Mouse (Mus musculus) liver, embryonic 13.5 days (tissue): ENCODE measurements around the gene Acvr1b. TPM values are rescaled to one million over a fixed set of nuclear protein-coding genes. Genes with fewer than 3 reads are reported as not detected.
A peak's percentile ranks its signal among the peaks of the same experiment; 100 is the strongest.

Experiments
- ATAC-seq: fragments of 200-750 bp; cut with Nextera tagmentation; 2 replicates; pipeline ENCODE4 v1.8.0; 2017; ENCODE audit warnings: low read depth, mild to moderate bottlenecking, moderate number of reproducible peaks, moderate library complexity
- DNase-seq: peaks from one replicate; pipeline ENCODE4 v3.0.0; 2022
- H3K27ac ChIP-seq: fragments of 300-500 bp; sonication (generic); 2 replicates; pipeline ENCODE4 v1.5.1; 2015; ENCODE audit warnings: moderate library complexity, mild to moderate bottlenecking, inconsistent platforms
- H3K27me3 ChIP-seq: fragments of 300-500 bp; sonication (generic); 2 replicates; pipeline ENCODE4 v1.6.1; 2015; ENCODE audit warnings: mild to moderate bottlenecking, inconsistent platforms
- H3K36me3 ChIP-seq: fragments of 300-500 bp; sonication (generic); 2 replicates; pipeline ENCODE4 v1.6.1; 2015; ENCODE audit warnings: mild to moderate bottlenecking, inconsistent platforms
- H3K4me1 ChIP-seq: fragments of 300-500 bp; sonication (generic); replicated peaks from 2 replicates; pipeline ENCODE4 v1.6.1; 2015; ENCODE audit warnings: inconsistent platforms
- H3K4me2 ChIP-seq: fragments of 300-500 bp; sonication (generic); 2 replicates; pipeline ENCODE4 v1.6.1; 2015; ENCODE audit warnings: inconsistent platforms, mild to moderate bottlenecking, moderate library complexity
- H3K4me3 ChIP-seq: fragments of 300-500 bp; sonication (generic); replicated peaks from 2 replicates; pipeline ENCODE4 v1.5.1; 2015; ENCODE audit warnings: mild to moderate bottlenecking, inconsistent platforms
- H3K9ac ChIP-seq: fragments of 300-500 bp; sonication (generic); 2 replicates; pipeline ENCODE4 v1.6.1; 2015; ENCODE audit warnings: mild to moderate bottlenecking, inconsistent platforms
- H3K9me3 ChIP-seq: fragments of 300-500 bp; sonication (generic); replicated peaks from 2 replicates; pipeline ENCODE4 v1.6.1; 2016; ENCODE audit warnings: inconsistent platforms
- WGBS: fragments of 180-500 bp; shearing (Covaris S2); methylation state at CpG from one replicate; pipeline ENCODE4 v1.1.7; 2015; ENCODE audit not compliant: insufficient replicate concordance; 5-methylcytosine and 5-hydroxymethylcytosine counted together
- microRNA-seq: library from miRNA; unstranded; fragments of <30 nt; microRNA quantifications from one replicate; pipeline ENCODE4, GENCODE M21; 2016
- polyA plus RNA-seq: library from polyadenylated mRNA; unstranded; fragments of >200 nt; fragmentation: Nextera tagmentation; extraction: Ambion mirVana; gene quantifications from 2 replicates; pipeline ENCODE4 v1.2.1, GENCODE M21; 2015

Gene Acvr1b
- polyA plus RNA-seq, 1 experiment from 2014 or later = 1.0 TPM

GRCm38 (mm10) chr15:101255842-101256462, 82.1 kb downstream of the Acvr1b start:
- peaks cover 45% of the 10 kb centered on the region for H3K27me3 ChIP-seq
- peaks cover 16% of the 10 kb centered on the region for H3K4me1 ChIP-seq
- H3K4me3 ChIP-seq = no peak overlapping the region
- H3K4me2 ChIP-seq = no peak overlapping the region
- no peak for ATAC-seq
- 64% methylated on average over 7 of the region's 7 CpGs for WGBS
- no peak for DNase-seq
- H3K9me3 ChIP-seq = no peaks in the 10 kb centered on the region
- H3K27ac ChIP-seq = no peak overlapping the region
- H3K36me3 ChIP-seq = no peaks in the 10 kb centered on the region
- H3K9ac ChIP-seq = no peak overlapping the region

- DNase-seq (no peak), ATAC-seq (no peak)
- H3K27ac ChIP-seq = no peak overlapping the region
- H3K9ac ChIP-seq = no peak overlapping the region
- H3K27me3 ChIP-seq = peaks cover 45% of the 10 kb centered on the region
- WGBS = 47% methylated on average over 14 of the region's 14 CpGs
- no peak overlapping the region for H3K4me3 ChIP-seq
- no peaks in the 10 kb centered on the region for H3K36me3 ChIP-seq
- H3K9me3 ChIP-seq = no peaks in the 10 kb centered on the region
- H3K4me1 ChIP-seq = peaks cover 23% of the 10 kb centered on the region
- H3K4me2 ChIP-seq = no peak overlapping the region
Observed at GRCm38 (mm10) chr15:101256463-101257206, 82.8 kb downstream of the Acvr1b start.

- H3K4me2 ChIP-seq = no peak overlapping the region
- H3K9me3 ChIP-seq = no peaks in the 10 kb centered on the region
- no peaks in the 10 kb centered on the region for H3K36me3 ChIP-seq
- 47% methylated on average over 11 of the region's 11 CpGs for WGBS
- peaks cover 30% of the 10 kb centered on the region for H3K27me3 ChIP-seq
- no peak overlapping the region for H3K27ac ChIP-seq
- no peak overlapping the region for H3K4me3 ChIP-seq
- ATAC-seq (no peak), DNase-seq (no peak)
- no peak overlapping the region for H3K9ac ChIP-seq
- peaks cover 36% of the 10 kb centered on the region for H3K4me1 ChIP-seq
Observed at GRCm38 (mm10) chr15:101258420-101258819, 84.6 kb downstream of the Acvr1b start.

GRCm38 (mm10) chr15:101259922-101260321, 86.1 kb downstream of the Acvr1b start:
- Histone ChIP-seq H3K27ac (no peak overlapping the region), H3K4me1 (peaks cover 27% of the 10 kb centered on the region), H3K9me3 (no peaks in the 10 kb centered on the region), H3K9ac (no peak overlapping the region), H3K27me3 (peaks cover 27% of the 10 kb centered on the region), H3K4me2 (no peak overlapping the region), H3K4me3 (no peak overlapping the region), H3K36me3 (no peaks in the 10 kb centered on the region)
- DNase-seq = no peak
- ATAC-seq = no peak
- 72% methylated on average over 3 of the region's 3 CpGs for WGBS

GRCm38 (mm10) chr15:101260387-101260786, 86.5 kb downstream of the Acvr1b start:
- no peak for ATAC-seq
- peaks cover 27% of the 10 kb centered on the region for H3K4me1 ChIP-seq
- no peak overlapping the region for H3K4me3 ChIP-seq
- WGBS = 59% methylated on average over 10 of the region's 10 CpGs
- DNase-seq = no peak
- H3K27me3 ChIP-seq = peaks cover 28% of the 10 kb centered on the region
- H3K4me2 ChIP-seq = no peak overlapping the region
- H3K9ac ChIP-seq = no peak overlapping the region
- no peaks in the 10 kb centered on the region for H3K9me3 ChIP-seq
- no peaks in the 10 kb centered on the region for H3K36me3 ChIP-seq
- H3K27ac ChIP-seq = no peak overlapping the region

GRCm38 (mm10) chr15:101260874-101261622, 87.2 kb downstream of the Acvr1b start:
- H3K9me3 ChIP-seq = no peaks in the 10 kb centered on the region
- H3K27ac ChIP-seq = peak overlapping the region; percentile 62
- H3K27me3 ChIP-seq = peaks cover 32% of the 10 kb centered on the region
- ATAC-seq (peak; percentile 49; the same call in 1 of the 2 replicates), DNase-seq (no peak)
- no peak overlapping the region for H3K4me3 ChIP-seq
- H3K9ac ChIP-seq = no peak overlapping the region
- H3K4me2 ChIP-seq = peak overlapping the region; percentile 40
- peaks cover 30% of the 10 kb centered on the region for H3K4me1 ChIP-seq
- 17% methylated on average over 13 of the region's 13 CpGs for WGBS
- no peaks in the 10 kb centered on the region for H3K36me3 ChIP-seq

- ATAC-seq (peak; percentile 21; the same call in 1 of the 2 replicates), DNase-seq (no peak)
- no peaks in the 10 kb centered on the region for H3K9me3 ChIP-seq
- no peak overlapping the region for H3K9ac ChIP-seq
- H3K36me3 ChIP-seq = no peaks in the 10 kb centered on the region
- H3K4me3 ChIP-seq = no peak overlapping the region
- peaks cover 36% of the 10 kb centered on the region for H3K27me3 ChIP-seq
- peaks cover 41% of the 10 kb centered on the region for H3K4me1 ChIP-seq
- H3K27ac ChIP-seq = peak overlapping the region; percentile 18; the same call in 1 of the 2 replicates
- no peak overlapping the region for H3K4me2 ChIP-seq
- 23% methylated on average over 5 of the region's 5 CpGs for WGBS
Observed at GRCm38 (mm10) chr15:101262502-101262901, 88.6 kb downstream of the Acvr1b start.

Small RNA genes within 50 kb of the gene (microRNA-seq; reads per million reads assigned to microRNA genes)
- 2.1 reads per million for gene Mir6962

Other genes with a start within 250 kb of the Acvr1b start
- not detected in 2 replicates for gene Gm47841, start 126.7 kb upstream of the Acvr1b start, polyA plus RNA-seq
- 0.13 and 0.17 TPM in 2 replicates for gene Fignl2, start 95.5 kb upstream of the Acvr1b start, polyA plus RNA-seq
- not detected in 2 replicates for gene Ankrd33, start 58.3 kb upstream of the Acvr1b start, polyA plus RNA-seq
- 1.2 and 1.3 TPM in 2 replicates for gene Acvrl1, start 45.5 kb upstream of the Acvr1b start, polyA plus RNA-seq
- gene Grasp, start 50.1 kb downstream of the Acvr1b start, polyA plus RNA-seq = 0.29 and 0.44 TPM in 2 replicates
- 0.43 and 0.56 TPM in 2 replicates for gene Nr4a1, start 80.2 kb downstream of the Acvr1b start, polyA plus RNA-seq
- 29.6 and 31.7 TPM in 2 replicates for gene Atg101, start 110.2 kb downstream of the Acvr1b start, polyA plus RNA-seq
- gene 6030408B16Rik, start 119.1 kb downstream of the Acvr1b start, polyA plus RNA-seq = 0.13 and 0.22 TPM in 2 replicates
- gene Krt80, start 196.1 kb downstream of the Acvr1b start, polyA plus RNA-seq = 0.10 TPM in 2 replicates
- gene Krt7, start 237.0 kb downstream of the Acvr1b start, polyA plus RNA-seq = 2.9 and 5.1 TPM in 2 replicates